Mouse (Mus musculus): ENCODE results near the gene Grasp.

GRCm38 (mm10) chr15:101176284-101176680 lies 47.7 kb upstream of the Grasp start:
- no peak for TF ChIP-seq POLR2A (IDR thresholded peaks at IDR 0.05; ENCODE audit: insufficient read depth, low read depth, low read length)
- no peak for TF ChIP-seq CTCF (IDR thresholded peaks at IDR 0.05)
- TF ChIP-seq EP300 (IDR thresholded peaks at IDR 0.05; ENCODE audit: insufficient read depth, low read depth, low read length) = no peak

Data from heart, adult 2 months (tissue).